8 mouse cellular contexts compared by ENCODE assay signal in genomic region chr11:79339234-79339807, GRCm38 (mm10). TPM values are rescaled to one million over a fixed set of nuclear protein-coding genes. Genes with fewer than 3 reads are reported as not detected.
A peak's percentile ranks its signal among the peaks of the same experiment; 100 is the strongest.
DNase-seq lines count a peak whose midpoint lies in the region; ATAC-seq and TF ChIP-seq lines count a peak whose summit lies in the region.

TSS of gene Nf1 (plus strand) at chr11:79339693.

- WGBS in forebrain, embryonic 12.5 days = under 1% methylated on average over 44 of the region's 49 CpGs
- under 1% methylated on average over 43 of the region's 49 CpGs for WGBS in heart, postnatal 0 days
- WGBS in liver, embryonic 16.5 days (ENCODE audit: insufficient replicate concordance) = under 1% methylated on average over 43 of the region's 49 CpGs
- under 1% methylated on average over 47 of the region's 49 CpGs for WGBS in neural tube, embryonic 13.5 days

- DNase-seq in CH12.LX (ENCODE audit: extremely low read depth) = peak; percentile 94
- peak; percentile 90 for DNase-seq in c-Kit-positive CD71-positive TER-119-negative erythroid progenitor cells, embryonic 14.5 days (ENCODE audit: low read depth)
- peak; percentile 96 for DNase-seq in heart, postnatal 0 days (ENCODE audit: low spot score)
- peak; percentile 97 to 98 for DNase-seq in kidney, postnatal 4 days

- peaks cover 2 to 19% of the 10 kb centered on the region in 2 experiments; a peak in 3 of 4 replicates for H3K4me1 ChIP-seq in CH12.LX (ENCODE audit: control insufficient read depth in 1 of 2, insufficient read depth in 2 of 2)
- peaks cover 22% of the 10 kb centered on the region for H3K4me1 ChIP-seq in forebrain, embryonic 12.5 days
- peaks cover 9% of the 10 kb centered on the region for H3K4me1 ChIP-seq in heart, postnatal 0 days (ENCODE audit: control insufficient read depth, insufficient read depth)
- H3K4me1 ChIP-seq in liver, embryonic 16.5 days (ENCODE audit: control insufficient read depth, low read depth, low read length) = peaks cover 6% of the 10 kb centered on the region
- peaks cover 25% of the 10 kb centered on the region for H3K4me1 ChIP-seq in neural tube, embryonic 13.5 days (replicated peaks)
- H3K4me1 ChIP-seq in testis, adult 2 months (ENCODE audit: control insufficient read depth, insufficient read depth, low read length) = peaks cover 12% of the 10 kb centered on the region

- peak within 1 kb of the TSS; percentile 72 to 78 (median 73) for H3K4me3 ChIP-seq in CH12.LX (replicated peaks in 1 of 3; ENCODE audit: low read depth in 2 of 3, low read length in 2 of 3, poor library complexity in 1 of 3)
- H3K4me3 ChIP-seq in forebrain, embryonic 12.5 days (replicated peaks) = peak within 1 kb of the TSS; percentile 83
- H3K4me3 ChIP-seq in heart, postnatal 0 days (ENCODE audit: low read depth, low read length) = peak within 1 kb of the TSS; percentile 99
- peak within 1 kb of the TSS; percentile 83 for H3K4me3 ChIP-seq in liver, embryonic 16.5 days (ENCODE audit: low read depth, low read length)
- H3K4me3 ChIP-seq in neural tube, embryonic 13.5 days = peak within 1 kb of the TSS; percentile 92
- peak within 1 kb of the TSS; percentile 98 for H3K4me3 ChIP-seq in testis, adult 2 months (ENCODE audit: control insufficient read depth, low read depth, low read length)

- no peak for TF ChIP-seq CTCF in CH12.LX (conservative IDR thresholded peaks at IDR 0.05 in 1 of 2, IDR thresholded peaks at IDR 0.05 in 1 of 2; ENCODE audit: low read depth in 2 of 2, low read length in 2 of 2)
- no peak for TF ChIP-seq CTCF in heart, postnatal 0 days (IDR thresholded peaks at IDR 0.05; ENCODE audit: low read depth)
- TF ChIP-seq CTCF in testis, adult 2 months (IDR thresholded peaks at IDR 0.05; ENCODE audit: control insufficient read depth, insufficient read depth, insufficient replicate concordance, low read depth, low read length) = no peak

- H3K4me2 ChIP-seq in CH12.LX (ENCODE audit: insufficient read depth, low read depth, poor library complexity, severe bottlenecking) = peak within 1 kb of the TSS; percentile 73
- peak within 1 kb of the TSS; percentile 87 for H3K4me2 ChIP-seq in forebrain, embryonic 12.5 days
- H3K4me2 ChIP-seq in heart, postnatal 0 days (ENCODE audit: low read depth, low read length) = peak within 1 kb of the TSS; percentile 89
- H3K4me2 ChIP-seq in liver, embryonic 16.5 days (ENCODE audit: low read depth, low read length) = peak within 1 kb of the TSS; percentile 84
- H3K4me2 ChIP-seq in neural tube, embryonic 13.5 days = peak within 1 kb of the TSS; percentile 83

- TF ChIP-seq EP300 in CH12.LX (IDR thresholded peaks at IDR 0.05; ENCODE audit: low read length) = no peak
- TF ChIP-seq EP300 in heart, postnatal 0 days (IDR thresholded peaks at IDR 0.05; ENCODE audit: low read depth) = no peak

- no peak for TF ChIP-seq RAD21 in CH12.LX (IDR thresholded peaks at IDR 0.05; ENCODE audit: low read depth, low read length)

- in situ Hi-C loops in CH12.LX (cut with MboI; ENCODE audit: low pct_ligation_motif_present, low pct_unique_long_range_greater_than_20kb, low sequenced_read_pairs) = no loop called here

- H3K27me3 ChIP-seq in CH12.LX (replicated peaks) = no peaks in the 10 kb centered on the region
- no peaks in the 10 kb centered on the region for H3K27me3 ChIP-seq in forebrain, embryonic 12.5 days
- H3K27me3 ChIP-seq in heart, postnatal 0 days (ENCODE audit: control insufficient read depth, insufficient read depth, low read length) = no peaks in the 10 kb centered on the region
- no peaks in the 10 kb centered on the region for H3K27me3 ChIP-seq in liver, embryonic 16.5 days (ENCODE audit: control insufficient read depth, insufficient read depth, low read depth, low read length)
- H3K27me3 ChIP-seq in neural tube, embryonic 13.5 days = no peaks in the 10 kb centered on the region
- no peaks in the 10 kb centered on the region for H3K27me3 ChIP-seq in testis, adult 2 months (ENCODE audit: control insufficient read depth, insufficient read depth, low read length)

- dilution Hi-C loops in CH12.LX (cut with MboI; ENCODE audit: extremely low pct_ligation_motif_present, extremely low pct_unique_long_range_greater_than_20kb, low sequenced_read_pairs) = no loop called here

- TF ChIP-seq POLR2A in CH12.LX (IDR thresholded peaks at IDR 0.05; ENCODE audit: low read depth, low read length) = peak; percentile 87
- TF ChIP-seq POLR2A in testis, adult 2 months (IDR thresholded peaks at IDR 0.05; ENCODE audit: control insufficient read depth, low read depth, low read length) = peak; percentile 84

- ATAC-seq in forebrain, embryonic 12.5 days (ENCODE audit: low FRiP score) = peak; percentile 95
- peak; percentile 95 for ATAC-seq in heart, postnatal 0 days (ENCODE audit: insufficient read depth, low read depth)
- peak; percentile 85 for ATAC-seq in liver, embryonic 16.5 days (ENCODE audit: low read depth)
- ATAC-seq in neural tube, embryonic 13.5 days (ENCODE audit: low read depth) = peak; percentile 96

- H3K9me3 ChIP-seq in CH12.LX (replicated peaks; ENCODE audit: low read length) = peaks cover 5% of the 10 kb centered on the region
- no peaks in the 10 kb centered on the region for H3K9me3 ChIP-seq in forebrain, embryonic 12.5 days
- H3K9me3 ChIP-seq in heart, postnatal 0 days (replicated peaks; ENCODE audit: control insufficient read depth, low read length) = no peaks in the 10 kb centered on the region
- no peaks in the 10 kb centered on the region; the same call in 1 of the 2 replicates for H3K9me3 ChIP-seq in liver, embryonic 16.5 days (replicated peaks; ENCODE audit: control insufficient read depth, low read length)
- H3K9me3 ChIP-seq in neural tube, embryonic 13.5 days = no peaks in the 10 kb centered on the region

- H3K79me2 ChIP-seq in CH12.LX (replicated peaks; ENCODE audit: control insufficient read depth, extremely low read depth, insufficient read depth, poor library complexity, severe bottlenecking) = peaks cover 4% of the 10 kb centered on the region; the same call in 1 of the 2 replicates

- H3K27ac ChIP-seq in CH12.LX (ENCODE audit: insufficient read depth, low read depth) = no peak within 1 kb of the TSS
- peak within 1 kb of the TSS; percentile 94 for H3K27ac ChIP-seq in forebrain, embryonic 12.5 days
- H3K27ac ChIP-seq in heart, postnatal 0 days (ENCODE audit: low read depth) = peak within 1 kb of the TSS; percentile 92
- peak within 1 kb of the TSS; percentile 64 for H3K27ac ChIP-seq in liver, embryonic 16.5 days (ENCODE audit: low read length)
- H3K27ac ChIP-seq in neural tube, embryonic 13.5 days (replicated peaks) = peak within 1 kb of the TSS; percentile 96
- H3K27ac ChIP-seq in testis, adult 2 months (ENCODE audit: control insufficient read depth, insufficient read depth, low read depth, low read length) = peak within 1 kb of the TSS; percentile 86

- H3K9ac ChIP-seq in CH12.LX (ENCODE audit: insufficient read depth, low read depth) = peak within 1 kb of the TSS; percentile 85
- H3K9ac ChIP-seq in forebrain, embryonic 12.5 days = peak within 1 kb of the TSS; percentile 95
- H3K9ac ChIP-seq in heart, postnatal 0 days (replicated peaks; ENCODE audit: low read depth, low read length) = peak within 1 kb of the TSS; percentile 98
- peak within 1 kb of the TSS; percentile 83 for H3K9ac ChIP-seq in liver, embryonic 16.5 days (ENCODE audit: low read depth, low read length)
- H3K9ac ChIP-seq in neural tube, embryonic 13.5 days = peak within 1 kb of the TSS; percentile 99

- peaks cover 0 to 16% of the 10 kb centered on the region in 2 experiments for H3K36me3 ChIP-seq in CH12.LX (replicated peaks in 1 of 2; ENCODE audit: control insufficient read depth in 1 of 2, insufficient read depth in 1 of 2, low read length in 1 of 2)
- H3K36me3 ChIP-seq in forebrain, embryonic 12.5 days (replicated peaks) = peaks cover 8% of the 10 kb centered on the region; the same call in 1 of the 2 replicates
- H3K36me3 ChIP-seq in heart, postnatal 0 days (replicated peaks; ENCODE audit: control insufficient read depth, insufficient read depth, low read length) = peaks cover 4% of the 10 kb centered on the region; the same call in 1 of the 2 replicates
- no peaks in the 10 kb centered on the region for H3K36me3 ChIP-seq in liver, embryonic 16.5 days (ENCODE audit: control insufficient read depth, insufficient read depth)
- 0 out of 2 replicates have a peak, but pooled peaks cover 8% of the 10 kb centered on the region for H3K36me3 ChIP-seq in neural tube, embryonic 13.5 days
- no peaks in the 10 kb centered on the region for H3K36me3 ChIP-seq in testis, adult 2 months (ENCODE audit: control insufficient read depth, insufficient read depth, low read length)

TF ChIP-seq in CH12.LX, 34 proteins besides CTCF, POLR2A, EP300 and RAD21 (continues in another document):
- TF ChIP-seq JUN (IDR thresholded peaks at IDR 0.05; ENCODE audit: insufficient read depth, low read depth, low read length) (peak; percentile 70), MAX (IDR thresholded peaks at IDR 0.05; ENCODE audit: low read length) (0 out of 2 replicates have a peak, but pooled peaks have one; percentile 14), UBTF (IDR thresholded peaks at IDR 0.05; ENCODE audit: low read depth, low read length) (peak; percentile 76), POLR2AphosphoS2 (IDR thresholded peaks at IDR 0.05; ENCODE audit: low read depth, low read length) (peak; percentile 52; the same call in 1 of the 2 replicates), CHD1 (IDR thresholded peaks at IDR 0.05; ENCODE audit: low read depth, low read length) (no peak), NELFE (IDR thresholded peaks at IDR 0.05; ENCODE audit: low read depth, low read length) (peak; percentile 73), ETS1 (conservative IDR thresholded peaks at IDR 0.05; ENCODE audit: low read depth, low read length) (peak; percentile 10; the same call in 1 of the 2 replicates), ZKSCAN1 (IDR thresholded peaks at IDR 0.05; ENCODE audit: borderline replicate concordance, low read depth, low read length) (no peak), NRF1 (IDR thresholded peaks at IDR 0.05; ENCODE audit: low read depth, low read length) (peak; percentile 99), TBP (conservative IDR thresholded peaks at IDR 0.05; ENCODE audit: low read depth, low read length) (peak; percentile 76), USF2 (conservative IDR thresholded peaks at IDR 0.05; ENCODE audit: low read depth, low read length) (no peak), USF1 (IDR thresholded peaks at IDR 0.05; ENCODE audit: low read depth, low read length) (no peak)

RNA-seq across cellular contexts. Expression of gene Nf1, which starts in this region (rescaled TPM):
- 11.2 and 12.4 TPM in 2 replicates for total RNA-seq in CH12.LX (2012; rRNA removed)
- 7.3 and 8.2 TPM in 2 replicates for total RNA-seq in CH12.LX (2014; rRNA removed)
- polyA plus RNA-seq in CH12.LX (2012; ENCODE audit: insufficient read length, low read depth) = 15.2 and 19.5 TPM in 2 replicates
- polyA plus RNA-seq in forebrain, embryonic 12.5 days (2016; fragmentation: Nextera tagmentation; extraction: Ambion mirVana) = 8.9 and 9.6 TPM in 2 replicates
- 19.2 and 20.1 TPM in 2 replicates for total RNA-seq in heart, postnatal 0 days (2014; rRNA removed; ENCODE audit: low replicate concordance)
- 2.6 and 3.5 TPM in 2 replicates for polyA plus RNA-seq in heart, postnatal 0 days (2015; fragmentation: Nextera tagmentation; extraction: Ambion mirVana)
- 1.1 and 1.3 TPM in 2 replicates for polyA plus RNA-seq in liver, embryonic 16.5 days (2015; fragmentation: Nextera tagmentation; extraction: Ambion mirVana)
- 6.1 and 6.8 TPM in 2 replicates for polyA plus RNA-seq in neural tube, embryonic 13.5 days (2015; fragmentation: Nextera tagmentation; extraction: Ambion mirVana)
- polyA plus RNA-seq in testis, adult 2 months (2012; rRNA removed) = 24.1 and 29.3 TPM in 2 replicates
